ENCODE assay signal across 7 mouse cellular contexts in the genomic region with DNA sequence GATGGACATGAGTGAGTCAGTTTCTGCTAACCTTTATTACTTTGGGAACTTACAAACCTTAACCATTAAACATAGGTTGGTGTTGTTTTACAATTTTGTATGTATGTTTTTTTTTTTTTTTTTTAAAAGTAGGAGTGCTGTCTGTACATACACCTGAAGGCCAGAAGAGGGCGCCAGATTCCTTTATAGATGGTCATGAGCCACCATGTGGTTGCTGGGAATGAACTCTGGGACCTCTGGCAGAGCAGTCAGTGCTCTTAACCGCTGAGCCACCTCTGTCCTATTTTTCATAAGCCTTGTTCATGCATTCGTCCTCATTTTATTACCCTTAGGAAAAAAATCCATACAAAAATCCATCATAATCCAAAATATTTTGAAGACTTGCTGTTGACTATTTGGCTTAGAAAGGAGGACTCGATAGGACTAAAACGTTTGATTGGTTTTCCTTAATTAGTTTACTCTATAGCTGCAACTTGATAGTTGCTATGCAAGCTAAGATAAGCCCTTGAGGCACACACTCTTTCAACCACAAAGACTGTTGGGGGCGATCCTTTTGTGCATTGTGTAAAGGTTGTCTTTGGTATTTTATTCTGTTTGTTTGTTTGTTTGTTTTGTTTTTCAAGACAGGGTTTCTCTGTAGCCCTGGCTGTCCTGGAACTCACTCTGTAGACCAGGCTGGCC. TPM values are rescaled to one million over a fixed set of nuclear protein-coding genes. Genes with fewer than 3 reads are reported as not detected.
DNase-seq lines count a peak whose midpoint lies in the region; ATAC-seq and TF ChIP-seq lines count a peak whose summit lies in the region.

No protein-coding gene starts in this region.

- no peak overlapping the region for H3K9ac ChIP-seq in midbrain, embryonic 11.5 days (ENCODE audit: low read length)
- no peak overlapping the region for H3K9ac ChIP-seq in lung, postnatal 0 days (replicated peaks; ENCODE audit: low read depth)
- H3K9ac ChIP-seq in intestine, embryonic 15.5 days: no peak overlapping the region

- no peak for TF ChIP-seq EP300 in lung, postnatal 0 days (IDR thresholded peaks at IDR 0.05)

- no peak for ATAC-seq in midbrain, embryonic 11.5 days (ENCODE audit: low FRiP score)
- ATAC-seq in Patski: no peak
- ATAC-seq in lung, postnatal 0 days: 0 out of 2 replicates have a peak, but pooled peaks have one; percentile 32
- ATAC-seq in intestine, embryonic 15.5 days: no peak

- H3K27me3 ChIP-seq in midbrain, embryonic 11.5 days (ENCODE audit: control insufficient read depth, insufficient read depth, low read length): no peaks in the 10 kb centered on the region
- no peaks in the 10 kb centered on the region for H3K27me3 ChIP-seq in midbrain, embryonic 10.5 days (ENCODE audit: low read depth, poor library complexity, severe bottlenecking)
- no peaks in the 10 kb centered on the region for H3K27me3 ChIP-seq in Patski
- no peaks in the 10 kb centered on the region for H3K27me3 ChIP-seq in lung, postnatal 0 days (replicated peaks; ENCODE audit: insufficient read depth, low read length)
- H3K27me3 ChIP-seq in intestine, embryonic 15.5 days (replicated peaks): no peaks in the 10 kb centered on the region

- POLR2A ChIA-PET in Patski (lab: Charles Lee): interaction anchor here (1.0 kb wide), 1 partner anchor 11 kb away, joined by 4 read pairs; no protein-coding TSS in a partner anchor

- no peaks in the 10 kb centered on the region for H3K36me3 ChIP-seq in midbrain, embryonic 11.5 days (ENCODE audit: control insufficient read depth, insufficient read depth, low read length)
- H3K36me3 ChIP-seq in midbrain, embryonic 10.5 days: no peaks in the 10 kb centered on the region
- H3K36me3 ChIP-seq in lung, postnatal 0 days (ENCODE audit: insufficient read depth, low read length): no peaks in the 10 kb centered on the region
- H3K36me3 ChIP-seq in intestine, embryonic 15.5 days: no peaks in the 10 kb centered on the region

- no peaks in the 10 kb centered on the region for H3K9me3 ChIP-seq in midbrain, embryonic 11.5 days (ENCODE audit: control insufficient read depth, low read length)
- H3K9me3 ChIP-seq in midbrain, embryonic 10.5 days (replicated peaks): no peaks in the 10 kb centered on the region
- H3K9me3 ChIP-seq in lung, postnatal 0 days (ENCODE audit: low read length): no peaks in the 10 kb centered on the region
- no peaks in the 10 kb centered on the region for H3K9me3 ChIP-seq in intestine, embryonic 15.5 days

- H3K4me2 ChIP-seq in midbrain, embryonic 11.5 days: no peak overlapping the region
- H3K4me2 ChIP-seq in lung, postnatal 0 days (replicated peaks; ENCODE audit: low read depth, low read length): no peak overlapping the region
- H3K4me2 ChIP-seq in intestine, embryonic 15.5 days (replicated peaks): no peak overlapping the region

- no peaks in the 10 kb centered on the region for H3K4me1 ChIP-seq in midbrain, embryonic 11.5 days (ENCODE audit: control insufficient read depth, insufficient read depth, low read length)
- H3K4me1 ChIP-seq in midbrain, embryonic 10.5 days: no peaks in the 10 kb centered on the region
- no peaks in the 10 kb centered on the region for H3K4me1 ChIP-seq in lung, postnatal 0 days (ENCODE audit: insufficient read depth, low read depth, low read length)
- no peaks in the 10 kb centered on the region for H3K4me1 ChIP-seq in intestine, embryonic 15.5 days (replicated peaks)

- no peak overlapping the region for H3K4me3 ChIP-seq in midbrain, embryonic 11.5 days (ENCODE audit: low read depth, low read length)
- no peak overlapping the region for H3K4me3 ChIP-seq in midbrain, embryonic 10.5 days
- no peak overlapping the region for H3K4me3 ChIP-seq in lung, postnatal 0 days (ENCODE audit: low read depth, low read length)
- no peak overlapping the region for H3K4me3 ChIP-seq in intestine, embryonic 15.5 days (replicated peaks)

- in situ Hi-C loops in Patski (cut with MboI; ENCODE audit: low pct_unique_long_range_greater_than_20kb): no loop called here

- TF ChIP-seq CTCF in Patski (IDR thresholded peaks at IDR 0.05): peak; percentile 78
- peak; percentile 77 for TF ChIP-seq CTCF in lung, postnatal 0 days (IDR thresholded peaks at IDR 0.05)

- peak; percentile 82 for DNase-seq in midbrain, embryonic 11.5 days (ENCODE audit: low spot score, missing footprints)
- no peak for DNase-seq in midbrain, embryonic 10.5 days (ENCODE audit: low spot score)
- no peak for DNase-seq in Patski (ENCODE audit: low read depth, low spot score)
- peak; percentile 45 for DNase-seq in embryo, embryonic 9.5 days (ENCODE audit: extremely low spot score)
- DNase-seq in lung, postnatal 0 days (ENCODE audit: low spot score): peak; percentile 86
- DNase-seq in urinary bladder, adult 2 months (ENCODE audit: low spot score): no peak

- CTCF ChIA-PET in Patski (lab: Charles Lee): interaction anchor here (0.6 to 5.6 kb wide), 6 partner anchors 11 to 43 kb away, joined by 3 to 38 read pairs (median 4); partner anchors contain the start of genes Daxx, Pfdn6 and Wdr46

- WGBS in midbrain, embryonic 11.5 days: 45% methylated on average over 6 of the region's 6 CpGs
- 43% methylated on average over 6 of the region's 6 CpGs for whole genome bisulfite sequencing in midbrain, embryonic 10.5 days
- WGBS in lung, postnatal 0 days: 37% methylated on average over 6 of the region's 6 CpGs
- WGBS in intestine, embryonic 15.5 days: 40% methylated on average over 6 of the region's 6 CpGs

- no peak overlapping the region for H3K27ac ChIP-seq in midbrain, embryonic 11.5 days (ENCODE audit: low read depth, low read length)
- H3K27ac ChIP-seq in midbrain, embryonic 10.5 days (replicated peaks): no peak overlapping the region
- H3K27ac ChIP-seq in lung, postnatal 0 days (ENCODE audit: low read length): no peak overlapping the region
- no peak overlapping the region for H3K27ac ChIP-seq in intestine, embryonic 15.5 days

RNA-seq across cellular contexts. Expression of gene Kifc1, which starts 6.8 kb away (rescaled TPM):
- 8.1 and 11.4 TPM in 2 replicates for polyA plus RNA-seq in midbrain, embryonic 11.5 days (2014; fragmentation: Nextera tagmentation; extraction: Ambion mirVana)
- polyA plus RNA-seq in midbrain, embryonic 10.5 days (2016; fragmentation: Nextera tagmentation; extraction: Ambion mirVana): 7.8 and 9.4 TPM in 2 replicates
- 54.0 TPM for polyA plus RNA-seq in Patski (2021)
- polyA plus RNA-seq in lung, postnatal 0 days (2015; fragmentation: Nextera tagmentation; extraction: Ambion mirVana): 0.37 and 1.0 TPM in 2 replicates
- 2.2 and 3.3 TPM in 2 replicates for polyA plus RNA-seq in urinary bladder, adult 2 months (2012; rRNA removed)
- 5.7 and 7.1 TPM in 2 replicates for polyA plus RNA-seq in intestine, embryonic 15.5 days (2015; fragmentation: Nextera tagmentation; extraction: Ambion mirVana)

RNA-seq across cellular contexts. Expression of gene Platr17, which starts 7.7 kb away (rescaled TPM):
- polyA plus RNA-seq in midbrain, embryonic 11.5 days (2014; fragmentation: Nextera tagmentation; extraction: Ambion mirVana): 0.22 TPM in 1 of 2 replicates, not detected in the other
- polyA plus RNA-seq in midbrain, embryonic 10.5 days (2016; fragmentation: Nextera tagmentation; extraction: Ambion mirVana): 0.30 TPM in 1 of 2 replicates, not detected in the other
- not detected for polyA plus RNA-seq in Patski (2021)
- polyA plus RNA-seq in lung, postnatal 0 days (2015; fragmentation: Nextera tagmentation; extraction: Ambion mirVana): 0.29 and 0.55 TPM in 2 replicates
- polyA plus RNA-seq in urinary bladder, adult 2 months (2012; rRNA removed): 0.14 and 0.15 TPM in 2 replicates
- polyA plus RNA-seq in intestine, embryonic 15.5 days (2015; fragmentation: Nextera tagmentation; extraction: Ambion mirVana): 0.18 and 0.21 TPM in 2 replicates

RNA-seq across cellular contexts. Expression of gene Daxx, which starts 12.0 kb away (rescaled TPM):
- polyA plus RNA-seq in midbrain, embryonic 11.5 days (2014; fragmentation: Nextera tagmentation; extraction: Ambion mirVana): 59.5 and 60.4 TPM in 2 replicates
- polyA plus RNA-seq in midbrain, embryonic 10.5 days (2016; fragmentation: Nextera tagmentation; extraction: Ambion mirVana): 77.5 and 82.6 TPM in 2 replicates
- polyA plus RNA-seq in Patski (2021): 37.4 TPM
- polyA plus RNA-seq in lung, postnatal 0 days (2015; fragmentation: Nextera tagmentation; extraction: Ambion mirVana): 23.9 and 29.0 TPM in 2 replicates
- polyA plus RNA-seq in urinary bladder, adult 2 months (2012; rRNA removed): 28.1 and 31.0 TPM in 2 replicates
- 37.5 and 39.1 TPM in 2 replicates for polyA plus RNA-seq in intestine, embryonic 15.5 days (2015; fragmentation: Nextera tagmentation; extraction: Ambion mirVana)

RNA-seq across cellular contexts. Expression of gene Tapbp, which starts 18.4 kb away (rescaled TPM):
- polyA plus RNA-seq in midbrain, embryonic 11.5 days (2014; fragmentation: Nextera tagmentation; extraction: Ambion mirVana): 13.6 and 14.8 TPM in 2 replicates
- 14.9 and 17.3 TPM in 2 replicates for polyA plus RNA-seq in midbrain, embryonic 10.5 days (2016; fragmentation: Nextera tagmentation; extraction: Ambion mirVana)
- polyA plus RNA-seq in Patski (2021): 155 TPM
- 102 and 113 TPM in 2 replicates for polyA plus RNA-seq in lung, postnatal 0 days (2015; fragmentation: Nextera tagmentation; extraction: Ambion mirVana)
- 84.7 and 122 TPM in 2 replicates for polyA plus RNA-seq in urinary bladder, adult 2 months (2012; rRNA removed)
- 35.6 and 39.3 TPM in 2 replicates for polyA plus RNA-seq in intestine, embryonic 15.5 days (2015; fragmentation: Nextera tagmentation; extraction: Ambion mirVana)

RNA-seq across cellular contexts. Expression of gene Zbtb22, which starts 18.4 kb away (rescaled TPM):
- 8.0 and 9.4 TPM in 2 replicates for polyA plus RNA-seq in midbrain, embryonic 11.5 days (2014; fragmentation: Nextera tagmentation; extraction: Ambion mirVana)
- polyA plus RNA-seq in midbrain, embryonic 10.5 days (2016; fragmentation: Nextera tagmentation; extraction: Ambion mirVana): 23.5 and 24.1 TPM in 2 replicates
- polyA plus RNA-seq in Patski (2021): 30.7 TPM
- polyA plus RNA-seq in lung, postnatal 0 days (2015; fragmentation: Nextera tagmentation; extraction: Ambion mirVana): 16.6 and 17.0 TPM in 2 replicates
- polyA plus RNA-seq in urinary bladder, adult 2 months (2012; rRNA removed): 20.1 and 23.1 TPM in 2 replicates
- 14.4 and 16.2 TPM in 2 replicates for polyA plus RNA-seq in intestine, embryonic 15.5 days (2015; fragmentation: Nextera tagmentation; extraction: Ambion mirVana)

Comparison
In these comparisons a context has a peak if more than half of its experiments do, and no peak if none do; other contexts are left out.
1. DNase-seq: peak in midbrain, embryonic 11.5 days (single experiment), embryo, embryonic 9.5 days (single experiment) and lung, postnatal 0 days (single experiment); none in midbrain, embryonic 10.5 days (single experiment), Patski (single experiment) and urinary bladder, adult 2 months (single experiment).